Mouse (Mus musculus) cerebellum, postnatal 14 days (tissue): ENCODE measurements around the gene Ccl28.
A peak's percentile ranks its signal among the peaks of the same experiment; 100 is the strongest.
"Not testable (repeated sequence)": the region's sequence is repeated elsewhere in the genome, so short reads cannot be mapped to it uniquely, and the experiment has no call there.

ENCODE experiments used
- DNase-seq, 2 experiments: peaks; one replicate each; pipeline ENCODE4 v3.0.0; 2021; ENCODE audit warnings: mixed read lengths in 2 of 2

The Ccl28 gene

GRCm38 (mm10) chr13:119623634-119624033, at the start of gene Ccl28:
Gene Ccl28, plus strand, starts transcription at chr13:119623819.
- no peak for DNase-seq

- DNase-seq = peak in 1 of 2 experiments; percentile 32
These were observed 27.1 kb upstream of the Ccl28 start for GRCm38 (mm10) chr13:119596321-119597211.

DNA sequence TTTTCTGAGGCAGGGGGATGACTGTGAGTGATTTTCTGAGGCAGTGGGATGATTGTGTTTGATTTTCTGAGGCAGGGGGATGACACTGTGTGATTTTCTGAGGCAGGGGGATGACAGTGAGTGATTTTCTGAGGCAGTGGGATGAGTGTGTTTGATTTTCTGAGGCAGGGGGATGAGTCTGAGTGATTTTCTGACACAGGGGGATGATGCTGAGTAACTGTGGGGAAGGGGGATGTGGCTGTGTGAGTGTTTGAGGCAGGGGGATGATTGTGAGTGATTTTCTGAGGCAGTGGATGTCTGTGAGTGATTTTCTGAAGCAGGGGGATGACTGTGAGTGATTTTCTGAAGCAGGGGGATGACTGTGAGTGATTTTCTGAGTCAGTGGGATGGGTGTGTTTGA, 25.2 kb upstream of the Ccl28 start:
- not testable (repeated sequence) for DNase-seq

DNA sequence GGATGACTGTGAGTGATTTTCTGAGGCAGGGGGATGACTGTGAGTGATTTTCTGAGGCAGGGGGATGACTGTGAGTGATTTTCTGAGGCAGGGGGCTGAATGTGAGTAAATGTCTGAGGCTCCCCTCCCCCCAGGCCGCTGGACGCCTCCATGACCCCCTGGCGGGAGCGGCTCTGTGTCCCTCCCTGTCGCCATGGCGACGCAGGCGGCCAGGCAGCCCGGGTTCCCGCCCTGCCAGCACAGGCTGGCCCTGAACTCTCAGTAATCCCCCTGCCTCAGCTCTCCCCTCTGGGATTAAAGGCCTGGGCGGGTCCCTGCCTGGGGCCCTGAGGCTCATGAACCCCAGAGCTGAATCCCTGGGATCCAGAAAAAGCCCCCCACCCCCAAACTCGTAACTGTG, 24.6 kb upstream of the Ccl28 start:
- not testable (repeated sequence) for DNase-seq

DNA sequence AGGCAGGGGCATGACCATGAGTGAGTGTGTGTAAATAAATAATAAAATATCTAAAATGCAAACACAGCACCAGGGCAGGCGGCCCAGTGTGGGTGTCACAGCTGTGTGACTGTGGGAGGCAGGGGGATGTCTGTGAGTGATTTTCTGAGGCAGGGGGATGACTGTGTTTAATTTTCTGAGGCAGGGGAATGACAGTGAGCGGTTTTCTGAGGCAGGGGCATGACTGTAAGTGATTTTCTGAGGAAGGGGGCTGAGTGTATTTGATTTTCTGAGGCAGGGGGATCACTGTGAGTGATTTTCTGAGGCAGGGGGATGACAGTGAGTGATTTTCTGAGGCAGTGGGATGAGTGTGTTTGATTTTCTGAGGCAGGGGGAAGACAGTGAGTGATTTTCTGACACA, 24.1 kb upstream of the Ccl28 start:
- not testable (repeated sequence) for DNase-seq

GRCm38 (mm10) chr13:119600166-119600565, 23.5 kb upstream of the Ccl28 start:
- DNase-seq = peak in 1 of 2 experiments; percentile 47

GRCm38 (mm10) chr13:119602688-119603331, 20.8 kb upstream of the Ccl28 start:
- peak; percentile 68 to 69 for DNase-seq

- not testable (repeated sequence) for DNase-seq
These were observed 19.7 kb upstream of the Ccl28 start for GRCm38 (mm10) chr13:119603890-119604289.

DNA sequence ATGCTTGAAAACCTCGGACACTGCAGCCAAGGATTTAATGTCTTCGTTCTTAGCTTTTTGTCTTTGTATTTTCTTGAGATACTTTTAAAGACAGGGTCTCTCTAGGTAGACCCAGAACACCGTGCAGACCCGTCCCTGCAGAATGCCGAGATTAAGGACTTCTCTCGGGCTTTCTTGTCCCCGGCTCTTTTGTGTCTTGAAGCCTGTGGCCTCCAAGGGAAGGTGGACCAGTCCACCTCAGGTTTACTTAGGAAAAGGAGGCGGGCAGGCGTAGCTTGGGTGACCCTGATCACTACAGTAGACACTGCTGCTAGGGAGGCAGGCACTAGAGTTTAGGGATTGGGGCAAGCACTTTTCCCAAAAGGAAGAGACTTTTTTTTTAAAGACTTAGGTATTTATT, 19.3 kb upstream of the Ccl28 start:
- not testable (repeated sequence) for DNase-seq

DNA sequence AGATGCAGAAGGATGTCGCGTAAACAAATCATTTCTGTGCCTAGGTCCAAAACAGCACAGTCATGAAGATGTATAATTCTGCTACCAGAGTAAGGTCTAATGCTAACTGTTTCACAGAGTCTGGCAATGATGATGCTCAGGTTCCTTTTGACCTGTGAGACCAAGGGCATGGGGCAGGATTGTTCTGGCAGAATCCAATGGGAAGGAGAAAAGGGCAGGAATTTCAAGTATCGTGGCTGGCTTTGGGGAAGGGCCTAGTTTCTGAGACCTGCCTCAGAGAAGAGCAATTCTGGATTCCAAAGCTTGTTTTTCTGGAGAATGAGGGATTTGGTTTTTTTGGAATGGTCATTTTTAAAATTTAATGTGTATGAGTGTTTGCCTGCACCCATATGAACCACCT, 4.8 kb upstream of the Ccl28 start:
- DNase-seq = no peak

DNA sequence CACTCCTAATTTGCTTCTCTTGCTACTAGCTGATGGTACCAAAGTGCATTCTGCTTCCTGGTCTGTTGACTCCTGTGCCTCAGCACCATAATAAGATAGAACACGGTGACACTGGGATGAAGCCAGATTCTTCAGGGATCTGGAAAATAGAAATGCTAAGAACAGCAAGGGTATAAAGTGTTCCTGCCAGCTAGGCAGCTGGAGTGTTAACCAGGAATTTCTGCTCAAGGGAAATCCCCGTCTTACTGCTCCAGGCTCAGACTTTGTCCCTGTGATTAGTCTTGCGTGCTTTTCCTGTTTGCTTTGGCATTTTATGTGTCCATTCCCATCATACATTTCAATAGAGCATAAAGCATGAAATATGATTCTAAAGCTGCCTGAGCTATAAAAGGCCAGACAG, 3.9 kb upstream of the Ccl28 start:
- DNase-seq = no peak

DNA sequence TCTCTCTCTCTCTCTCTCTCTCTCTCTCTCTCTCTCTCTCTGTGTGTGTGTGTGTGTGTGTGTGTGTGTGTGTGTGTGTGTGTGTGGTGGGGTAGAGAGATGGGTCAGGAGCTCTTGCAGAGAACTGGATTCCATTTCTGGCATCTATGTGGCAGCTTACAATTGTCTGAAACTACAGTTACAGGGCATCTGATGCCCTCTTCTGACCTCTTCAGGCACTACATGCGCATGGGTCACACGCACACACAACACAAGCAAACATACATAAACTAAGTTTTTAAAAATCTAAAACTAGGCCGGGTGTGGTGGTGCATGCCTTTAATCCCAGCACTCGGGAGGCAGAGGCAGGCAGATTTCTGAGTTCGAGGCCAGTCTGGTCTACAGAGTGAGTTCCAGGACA, 2.3 kb downstream of the Ccl28 start:
- DNase-seq = peak; percentile 50 to 70

DNA sequence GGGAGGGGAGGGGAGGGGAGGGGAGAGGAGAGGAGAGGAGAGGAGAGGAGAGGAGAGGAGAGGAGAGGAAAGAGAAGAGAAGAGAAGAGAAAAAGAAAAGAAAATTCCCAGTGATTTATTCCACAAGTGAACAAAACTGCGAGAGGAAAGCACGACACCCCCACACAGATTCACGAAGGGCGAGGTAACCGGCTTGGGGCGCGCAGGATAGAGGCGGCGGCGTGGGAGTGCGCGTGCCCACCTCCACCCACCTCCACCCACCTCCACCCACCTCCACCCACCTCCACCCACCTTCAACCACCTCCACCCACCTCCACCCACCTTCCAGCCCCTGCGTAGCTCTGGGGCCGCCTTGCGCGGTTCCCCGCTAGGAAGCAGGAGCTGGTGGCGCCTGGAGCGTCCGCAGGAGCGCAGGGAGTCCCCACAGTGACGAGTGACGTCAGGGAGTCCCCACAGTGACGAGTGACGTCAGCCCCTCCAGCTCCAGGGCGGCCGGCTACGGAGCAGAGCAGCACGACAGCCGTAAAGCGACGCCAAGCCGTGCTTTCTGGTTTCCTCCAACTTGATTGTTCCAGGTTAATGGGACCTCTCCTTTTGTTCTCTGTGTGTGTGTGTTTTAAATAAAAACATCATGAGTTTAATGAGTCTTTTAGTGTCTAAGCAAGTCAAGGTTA, 8.0 kb downstream of the Ccl28 start:
- peak; percentile 92 to 93 for DNase-seq

DNA sequence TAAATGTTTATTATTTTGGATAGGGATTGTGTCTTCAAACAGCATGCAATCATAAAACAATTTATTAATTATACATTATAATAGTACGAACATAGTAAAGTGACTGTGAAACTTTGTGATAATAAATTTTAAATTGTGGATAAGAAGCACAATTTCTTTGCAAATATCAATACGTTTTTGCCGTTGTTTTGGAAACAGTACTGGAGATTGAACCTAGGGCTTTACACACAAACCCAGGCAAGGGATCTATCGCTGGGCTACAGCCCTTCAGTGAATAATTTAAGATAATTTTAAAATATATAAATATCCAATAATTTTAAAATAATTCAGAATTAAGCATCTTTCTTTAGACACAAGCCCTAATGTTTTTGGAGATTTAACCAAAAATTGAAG, 8.5 kb downstream of the Ccl28 start:
- no peak for DNase-seq

GRCm38 (mm10) chr13:119635496-119635895, 11.9 kb downstream of the Ccl28 start:
- no peak for DNase-seq

DNA sequence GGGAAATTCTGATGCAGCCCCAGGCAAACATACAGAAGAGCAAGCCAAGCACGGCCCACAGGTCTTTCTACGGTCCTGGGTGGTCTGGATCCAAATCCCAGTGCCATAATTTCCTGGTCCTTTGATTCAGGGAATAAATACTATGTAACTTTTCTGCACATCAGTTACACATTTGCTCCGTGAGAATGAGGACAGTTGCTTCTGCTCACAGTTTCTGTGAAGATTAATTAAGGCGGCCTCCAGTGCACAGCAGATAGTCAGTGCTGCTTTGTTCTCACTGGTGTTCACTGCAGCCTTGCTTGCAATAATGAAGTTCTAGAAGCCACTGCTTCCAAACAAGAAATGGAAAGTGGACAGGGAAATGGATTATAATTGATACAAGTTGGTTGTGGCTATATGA, 14.2 kb downstream of the Ccl28 start:
- no peak for DNase-seq

- DNase-seq = no peak
These were observed 14.8 kb downstream of the Ccl28 start for GRCm38 (mm10) chr13:119638449-119638848.

- no peak for DNase-seq
These were observed 15.7 kb downstream of the Ccl28 start for GRCm38 (mm10) chr13:119639302-119639701.

- DNase-seq = peak; percentile 62 to 63
These were observed 16.9 kb downstream of the Ccl28 start for GRCm38 (mm10) chr13:119640504-119640903.

GRCm38 (mm10) chr13:119641145-119641544, 17.5 kb downstream of the Ccl28 start:
- DNase-seq = no peak

GRCm38 (mm10) chr13:119644769-119645168, 21.1 kb downstream of the Ccl28 start:
- no peak for DNase-seq

DNA sequence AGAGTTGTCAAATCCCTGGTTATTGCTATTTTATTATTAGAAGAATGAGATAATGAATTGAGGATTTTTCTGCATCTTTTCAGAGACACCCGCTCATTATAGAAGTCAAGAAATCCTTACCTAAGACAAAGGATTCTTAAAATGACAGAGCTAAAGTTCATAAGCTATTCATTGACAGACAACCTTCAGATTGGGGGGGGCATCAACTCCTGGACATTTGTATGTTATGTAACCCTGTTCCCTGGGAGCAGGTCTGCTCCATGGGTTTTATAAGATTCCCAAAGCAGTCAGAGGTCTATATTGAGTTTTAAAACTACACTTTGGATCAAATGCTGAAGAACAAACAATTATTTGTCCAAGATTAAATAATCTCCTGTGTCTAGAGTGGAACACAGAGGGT, 22.9 kb downstream of the Ccl28 start:
- DNase-seq = no peak

DNA sequence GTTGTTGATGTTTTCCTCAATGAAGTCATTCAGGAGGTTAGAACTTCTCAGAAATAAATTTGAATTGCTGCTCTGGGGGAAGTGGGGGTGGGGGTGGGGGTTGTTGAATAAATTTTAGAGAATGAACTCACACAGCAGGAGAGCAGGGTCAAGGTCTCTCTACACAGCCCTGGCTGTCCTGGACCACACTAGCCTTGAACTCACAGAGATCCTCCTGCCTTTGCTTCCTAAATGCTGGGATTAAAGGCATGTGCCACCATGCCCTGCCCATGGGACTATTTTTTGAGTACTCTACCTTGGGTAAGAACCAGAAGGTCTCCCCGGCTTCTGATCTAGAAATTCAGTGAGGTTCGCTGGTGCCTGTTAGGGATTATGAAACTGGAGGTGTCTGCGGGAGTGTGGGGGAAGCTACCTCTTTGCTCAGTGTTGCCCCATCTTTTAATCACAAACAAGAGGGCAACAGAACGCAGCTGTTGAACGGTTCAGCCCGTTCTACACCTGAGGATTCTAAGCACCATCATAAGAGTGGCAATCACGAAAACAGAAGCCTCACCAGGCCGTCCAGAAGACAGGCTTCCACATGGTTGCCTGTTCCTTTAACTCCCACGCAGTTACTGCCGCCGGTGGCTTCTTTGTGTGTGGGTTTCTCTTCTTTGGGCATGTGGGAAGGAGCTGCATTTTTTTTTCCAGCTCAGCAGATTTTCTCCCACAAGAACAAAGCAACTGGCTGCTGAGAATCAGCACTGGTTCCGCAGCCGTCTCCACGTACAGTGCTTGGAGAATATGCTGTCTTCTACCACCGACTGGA, 25.5 kb downstream of the Ccl28 start:
- no peak for DNase-seq
